Mouse (Mus musculus): Measurements from ENCODE around the gene Tmem97. TPM values are rescaled to one million over a fixed set of nuclear protein-coding genes. Genes with fewer than 3 reads are reported as not detected.
"Not testable (repeated sequence)": the region's sequence is repeated elsewhere in the genome, so short reads cannot be mapped to it uniquely, and the experiment has no call there.

The Tmem97 gene
- total RNA-seq (2021), result 1 to 10 TPM; 5.4 to 9.7 TPM
- long read RNA-seq, experiment 1, transcript Tmem97-201 (3 exons, 1,375 nt), result major isoform, 9 of 9 reads
- long read RNA-seq, experiment 1, partial matches to known transcripts, result 0 of 9 reads
- long read RNA-seq, experiment 1, other reads (novel, unspliced or antisense), result 0 of 9 reads
- long read RNA-seq, experiment 2, partial matches to known transcripts, result 0 of 3 reads
- long read RNA-seq, experiment 2, other reads (novel, unspliced or antisense), result 0 of 3 reads

GRCm38 (mm10) chr11:78550168-78551058 lies at the start of gene Tmem97:
Gene Tmem97, minus strand, starts transcription at chr11:78550777.
- intact Hi-C loops (cut with DNase I; ENCODE audit: low total_unique reads), result no loop called here
- DNase-seq, result peak; percentile 95

- intact Hi-C loops (cut with DNase I; ENCODE audit: low total_unique reads), result no loop called here
- DNase-seq, result no peak
Observed at GRCm38 (mm10) chr11:78600051-78600450, 49.5 kb upstream of the Tmem97 start.

- intact Hi-C loops (cut with DNase I; ENCODE audit: low total_unique reads), result no loop called here
- no peak for DNase-seq
Observed at GRCm38 (mm10) chr11:78598763-78599415, 48.3 kb upstream of the Tmem97 start.

- no peak for DNase-seq
- intact Hi-C loops (cut with DNase I; ENCODE audit: low total_unique reads), result no loop called here
Observed at GRCm38 (mm10) chr11:78596750-78597149, 46.2 kb upstream of the Tmem97 start.

- intact Hi-C loops (cut with DNase I; ENCODE audit: low total_unique reads), result no loop called here
- DNase-seq, result no peak
Observed at GRCm38 (mm10) chr11:78595773-78596172, 45.2 kb upstream of the Tmem97 start.

GRCm38 (mm10) chr11:78594271-78594964 lies 43.8 kb upstream of the Tmem97 start:
- intact Hi-C loops (cut with DNase I; ENCODE audit: low total_unique reads), result no loop called here

GRCm38 (mm10) chr11:78587677-78588076 lies 37.1 kb upstream of the Tmem97 start:
- intact Hi-C loops (cut with DNase I; ENCODE audit: low total_unique reads); DNase-seq: not testable (repeated sequence)

More at GRCm38 (mm10) chr11:78594271-78594964, 43.8 kb upstream of the Tmem97 start:
- no peak for DNase-seq

- intact Hi-C loops (cut with DNase I; ENCODE audit: low total_unique reads), result no loop called here
- no peak for DNase-seq
Observed at GRCm38 (mm10) chr11:78586099-78586498, 35.5 kb upstream of the Tmem97 start.

- intact Hi-C loops (cut with DNase I; ENCODE audit: low total_unique reads), result no loop called here
- DNase-seq, result no peak
Observed at GRCm38 (mm10) chr11:78582848-78583247, 32.3 kb upstream of the Tmem97 start.

GRCm38 (mm10) chr11:78574975-78575374 lies 24.4 kb upstream of the Tmem97 start:
- no peak for DNase-seq
- intact Hi-C loops (cut with DNase I; ENCODE audit: low total_unique reads), result no loop called here

- DNase-seq, result no peak
- intact Hi-C loops (cut with DNase I; ENCODE audit: low total_unique reads), result no loop called here
Observed at GRCm38 (mm10) chr11:78574536-78574935, 24.0 kb upstream of the Tmem97 start.

- DNase-seq; intact Hi-C loops (cut with DNase I; ENCODE audit: low total_unique reads): not testable (repeated sequence)
Observed at GRCm38 (mm10) chr11:78574031-78574430, 23.5 kb upstream of the Tmem97 start.

GRCm38 (mm10) chr11:78571854-78572253 lies 21.3 kb upstream of the Tmem97 start:
- intact Hi-C loops (cut with DNase I; ENCODE audit: low total_unique reads), result no loop called here
- DNase-seq, result no peak

- intact Hi-C loops (cut with DNase I; ENCODE audit: low total_unique reads), result no loop called here
- DNase-seq, result no peak
Observed at GRCm38 (mm10) chr11:78571441-78571840, 20.9 kb upstream of the Tmem97 start.

GRCm38 (mm10) chr11:78569806-78570205 lies 19.2 kb upstream of the Tmem97 start:
- intact Hi-C loops (cut with DNase I; ENCODE audit: low total_unique reads), result no loop called here
- no peak for DNase-seq

- intact Hi-C loops (cut with DNase I; ENCODE audit: low total_unique reads), result no loop called here
Observed at GRCm38 (mm10) chr11:78568827-78569226, 18.2 kb upstream of the Tmem97 start.

GRCm38 (mm10) chr11:78567614-78568013 lies 17.0 kb upstream of the Tmem97 start:
- intact Hi-C loops (cut with DNase I; ENCODE audit: low total_unique reads), result no loop called here
- no peak for DNase-seq

More at GRCm38 (mm10) chr11:78568827-78569226, 18.2 kb upstream of the Tmem97 start:
- DNase-seq, result no peak

GRCm38 (mm10) chr11:78566775-78567174 lies 16.2 kb upstream of the Tmem97 start:
- no peak for DNase-seq

GRCm38 (mm10) chr11:78560447-78560846 lies 9.9 kb upstream of the Tmem97 start:
- DNase-seq, result peak; percentile 52
- intact Hi-C loops (cut with DNase I; ENCODE audit: low total_unique reads), result no loop called here

More at GRCm38 (mm10) chr11:78566775-78567174, 16.2 kb upstream of the Tmem97 start:
- intact Hi-C loops (cut with DNase I; ENCODE audit: low total_unique reads), result no loop called here
